11 mouse cellular contexts compared by ENCODE assay signal in genomic region chr9:48735466-48736312, GRCm38 (mm10).
DNase-seq lines count a peak whose midpoint lies in the region; ATAC-seq and TF ChIP-seq lines count a peak whose summit lies in the region.
"Had no signal": no experiment of that assay in that cellular context is flagged by ENCODE, and none has a peak within 500 bp of the region (broad histone marks: within the 10 kb centered on the region; RNA-seq: fewer than 3 reads in every experiment).

No protein-coding gene starts in this region.

- TF ChIP-seq EP300 in lung, postnatal 0 days (IDR thresholded peaks at IDR 0.05) = no peak

- DNase-seq in heart, adult 18-20 months = peak; percentile 50 to 73
- no peak for DNase-seq in heart, postnatal 14 days
- DNase-seq in lung, postnatal 0 days (ENCODE audit: low spot score) = peak; percentile 72
- no peak for DNase-seq in lung, postnatal 4 days
- no peak for DNase-seq in retina, embryonic 14.5 days (ENCODE audit: low spot score)
- DNase-seq in right cerebral cortex, postnatal 25 days = no peak
- DNase-seq: kidney, postnatal 10 days; left cerebral cortex, postnatal 4 days; retina, postnatal 1 day had no signal

- peak; percentile 49 for TF ChIP-seq CTCF in lung, postnatal 0 days (IDR thresholded peaks at IDR 0.05)

- no peak overlapping the region for H3K4me3 ChIP-seq in lung, postnatal 0 days (ENCODE audit: low read depth, low read length)
- no peak overlapping the region for H3K4me3 ChIP-seq in hindbrain, embryonic 12.5 days
- H3K4me3 ChIP-seq in neural tube, embryonic 15.5 days (replicated peaks) = no peak overlapping the region

- no peaks in the 10 kb centered on the region for H3K27me3 ChIP-seq in lung, postnatal 0 days (replicated peaks; ENCODE audit: insufficient read depth, low read length)
- no peaks in the 10 kb centered on the region for H3K27me3 ChIP-seq in hindbrain, embryonic 12.5 days
- peaks cover 4% of the 10 kb centered on the region; the same call in 1 of the 2 replicates for H3K27me3 ChIP-seq in neural tube, embryonic 15.5 days (replicated peaks)

- WGBS in lung, postnatal 0 days = 33% methylated on average over 12 of the region's 12 CpGs
- 45% methylated on average over 12 of the region's 12 CpGs for WGBS in hindbrain, embryonic 12.5 days
- WGBS in neural tube, embryonic 15.5 days = 46% methylated on average over 12 of the region's 12 CpGs

- H3K27ac ChIP-seq in lung, postnatal 0 days (ENCODE audit: low read length) = peak overlapping the region; percentile 97
- H3K27ac ChIP-seq in hindbrain, embryonic 12.5 days = peak overlapping the region; percentile 68; the same call in 1 of the 2 replicates
- peak overlapping the region; percentile 80 for H3K27ac ChIP-seq in neural tube, embryonic 15.5 days (replicated peaks)

- no peak for ATAC-seq in lung, postnatal 0 days
- no peak for ATAC-seq in hindbrain, embryonic 12.5 days (ENCODE audit: low FRiP score)
- ATAC-seq in neural tube, embryonic 15.5 days (ENCODE audit: low FRiP score) = no peak

- intact Hi-C loops in heart, postnatal 14 days (cut with DNase I) = loop anchor here (2.0 kb wide), 2 partner anchors 29 to 87 kb away; no protein-coding TSS in a partner anchor

- H3K9me3 ChIP-seq in lung, postnatal 0 days (ENCODE audit: low read length) = no peaks in the 10 kb centered on the region
- no peaks in the 10 kb centered on the region for H3K9me3 ChIP-seq in hindbrain, embryonic 12.5 days (replicated peaks)
- no peaks in the 10 kb centered on the region for H3K9me3 ChIP-seq in neural tube, embryonic 15.5 days (replicated peaks)

- no peaks in the 10 kb centered on the region for H3K36me3 ChIP-seq in lung, postnatal 0 days (ENCODE audit: insufficient read depth, low read length)
- no peaks in the 10 kb centered on the region for H3K36me3 ChIP-seq in hindbrain, embryonic 12.5 days
- no peaks in the 10 kb centered on the region for H3K36me3 ChIP-seq in neural tube, embryonic 15.5 days

- peaks cover 70% of the 10 kb centered on the region for H3K4me1 ChIP-seq in lung, postnatal 0 days (ENCODE audit: insufficient read depth, low read depth, low read length)
- peaks cover 82% of the 10 kb centered on the region for H3K4me1 ChIP-seq in hindbrain, embryonic 12.5 days
- peaks cover 91% of the 10 kb centered on the region for H3K4me1 ChIP-seq in neural tube, embryonic 15.5 days

- H3K9ac ChIP-seq in lung, postnatal 0 days (replicated peaks; ENCODE audit: low read depth) = peak overlapping the region; percentile 23; the same call in 1 of the 2 replicates
- no peak overlapping the region for H3K9ac ChIP-seq in hindbrain, embryonic 12.5 days
- H3K9ac ChIP-seq in neural tube, embryonic 15.5 days (replicated peaks) = 0 out of 2 replicates have a peak overlapping the region, but pooled peaks have one; percentile 23

- H3K4me2 ChIP-seq in lung, postnatal 0 days (replicated peaks; ENCODE audit: low read depth, low read length) = no peak overlapping the region
- H3K4me2 ChIP-seq in hindbrain, embryonic 12.5 days (replicated peaks) = 0 out of 2 replicates have a peak overlapping the region, but pooled peaks have one; percentile 17
- peak overlapping the region; percentile 38; the same call in 1 of the 2 replicates for H3K4me2 ChIP-seq in neural tube, embryonic 15.5 days

Comparison
In these comparisons a context has a peak if more than half of its experiments do, and no peak if none do; other contexts are left out.
1. DNase-seq: peak in heart, adult 18-20 months (2 of 2) and lung, postnatal 0 days (single experiment); none in heart, postnatal 14 days (0 of 2), lung, postnatal 4 days (0 of 2), retina, embryonic 14.5 days (single experiment) and right cerebral cortex, postnatal 25 days (single experiment).
2. Peak in every context shown above with its lines, with median percentiles within 50 percentile points of each other: H3K27ac ChIP-seq.